Mouse (Mus musculus): ENCODE results near the gene Sox30. TPM values are rescaled to one million over a fixed set of nuclear protein-coding genes. Genes with fewer than 3 reads are reported as not detected.

The Sox30 gene
- polyA plus RNA-seq, 1 experiment from 2014 or later = 0.11 TPM

- Histone ChIP-seq H3K4me3 (ENCODE audit: low read depth, low read length) (no peak overlapping the region), H3K36me3 (ENCODE audit: control insufficient read depth, insufficient read depth, low read length) (peaks cover 26% of the 10 kb centered on the region), H3K4me2 (ENCODE audit: low read length) (no peak overlapping the region), H3K9me3 (replicated peaks; ENCODE audit: control insufficient read depth, low read length) (no peaks in the 10 kb centered on the region), H3K4me1 (ENCODE audit: control insufficient read depth, insufficient read depth, low read length) (peaks cover 15% of the 10 kb centered on the region), H3K27me3 (replicated peaks; ENCODE audit: control insufficient read depth, insufficient read depth, low read length) (no peaks in the 10 kb centered on the region), H3K9ac (ENCODE audit: low read length) (no peak overlapping the region), H3K27ac (ENCODE audit: low read depth, low read length) (no peak overlapping the region)
- ATAC-seq = no peak
- no peak for DNase-seq (ENCODE audit: low spot score)
- 71% methylated on average over 4 of the region's 4 CpGs for WGBS
Observed at GRCm38 (mm10) chr11:45946796-45947195, 33.3 kb upstream of the Sox30 start.

- H3K36me3 ChIP-seq (ENCODE audit: control insufficient read depth, insufficient read depth, low read length) = peaks cover 29% of the 10 kb centered on the region
- H3K4me2 ChIP-seq (ENCODE audit: low read length) = no peak overlapping the region
- H3K27me3 ChIP-seq (replicated peaks; ENCODE audit: control insufficient read depth, insufficient read depth, low read length) = no peaks in the 10 kb centered on the region
- H3K27ac ChIP-seq (ENCODE audit: low read depth, low read length) = no peak overlapping the region
- no peaks in the 10 kb centered on the region for H3K9me3 ChIP-seq (replicated peaks; ENCODE audit: control insufficient read depth, low read length)
- no peak for DNase-seq (ENCODE audit: low spot score)
- no peak overlapping the region for H3K9ac ChIP-seq (ENCODE audit: low read length)
- no peak for ATAC-seq
- peaks cover 15% of the 10 kb centered on the region for H3K4me1 ChIP-seq (ENCODE audit: control insufficient read depth, insufficient read depth, low read length)
- 84% methylated on average over 2 of the region's 2 CpGs for WGBS
- H3K4me3 ChIP-seq (ENCODE audit: low read depth, low read length) = no peak overlapping the region
Observed at GRCm38 (mm10) chr11:45947491-45947890, 32.6 kb upstream of the Sox30 start.

- peaks cover 12% of the 10 kb centered on the region for H3K36me3 ChIP-seq (ENCODE audit: control insufficient read depth, insufficient read depth, low read length)
- peak within 1 kb of the TSS; percentile 49 for H3K4me2 ChIP-seq (ENCODE audit: low read length)
- H3K4me1 ChIP-seq (ENCODE audit: control insufficient read depth, insufficient read depth, low read length) = peaks cover 3% of the 10 kb centered on the region
- H3K9me3 ChIP-seq (replicated peaks; ENCODE audit: control insufficient read depth, low read length) = no peaks in the 10 kb centered on the region
- no peaks in the 10 kb centered on the region for H3K27me3 ChIP-seq (replicated peaks; ENCODE audit: control insufficient read depth, insufficient read depth, low read length)
- peak within 1 kb of the TSS; percentile 50 for H3K9ac ChIP-seq (ENCODE audit: low read length)
- H3K27ac ChIP-seq (ENCODE audit: low read depth, low read length) = no peak within 1 kb of the TSS
- DNase-seq (ENCODE audit: low spot score) (peak; percentile 97), ATAC-seq (peak; percentile 99)
- H3K4me3 ChIP-seq (ENCODE audit: low read depth, low read length) = peak within 1 kb of the TSS; percentile 55
- WGBS = under 1% methylated on average over 32 of the region's 32 CpGs
Observed at GRCm38 (mm10) chr11:45955127-45955627, 24.9 kb upstream of the Sox30 start, which contains the start of gene Thg1l. Gene Thg1l (minus strand): TSS chr11:45955494.

GRCm38 (mm10) chr11:45959598-45959997 lies 20.5 kb upstream of the Sox30 start:
- DNase-seq (ENCODE audit: low spot score) (no peak), ATAC-seq (no peak)
- H3K9ac ChIP-seq (ENCODE audit: low read length) = no peak overlapping the region
- H3K9me3 ChIP-seq (replicated peaks; ENCODE audit: control insufficient read depth, low read length) = no peaks in the 10 kb centered on the region
- WGBS = 79% methylated on average over 3 of the region's 3 CpGs
- no peak overlapping the region for H3K27ac ChIP-seq (ENCODE audit: low read depth, low read length)
- H3K4me2 ChIP-seq (ENCODE audit: low read length) = no peak overlapping the region
- no peaks in the 10 kb centered on the region for H3K27me3 ChIP-seq (replicated peaks; ENCODE audit: control insufficient read depth, insufficient read depth, low read length)
- H3K4me1 ChIP-seq (ENCODE audit: control insufficient read depth, insufficient read depth, low read length) = peaks cover 3% of the 10 kb centered on the region
- H3K36me3 ChIP-seq (ENCODE audit: control insufficient read depth, insufficient read depth, low read length) = no peaks in the 10 kb centered on the region
- no peak overlapping the region for H3K4me3 ChIP-seq (ENCODE audit: low read depth, low read length)

GRCm38 (mm10) chr11:45960003-45960402 lies 20.1 kb upstream of the Sox30 start:
- Histone ChIP-seq H3K9ac (ENCODE audit: low read length) (no peak overlapping the region), H3K27me3 (replicated peaks; ENCODE audit: control insufficient read depth, insufficient read depth, low read length) (no peaks in the 10 kb centered on the region), H3K4me2 (ENCODE audit: low read length) (no peak overlapping the region), H3K36me3 (ENCODE audit: control insufficient read depth, insufficient read depth, low read length) (no peaks in the 10 kb centered on the region), H3K4me3 (ENCODE audit: low read depth, low read length) (no peak overlapping the region), H3K9me3 (replicated peaks; ENCODE audit: control insufficient read depth, low read length) (no peaks in the 10 kb centered on the region), H3K4me1 (ENCODE audit: control insufficient read depth, insufficient read depth, low read length) (no peaks in the 10 kb centered on the region), H3K27ac (ENCODE audit: low read depth, low read length) (no peak overlapping the region)
- ATAC-seq = no peak
- no peak for DNase-seq (ENCODE audit: low spot score)
- WGBS = 84% methylated on average over 5 of the region's 5 CpGs

- Histone ChIP-seq H3K27ac (ENCODE audit: low read depth, low read length) (no peak overlapping the region), H3K9ac (ENCODE audit: low read length) (no peak overlapping the region), H3K4me3 (ENCODE audit: low read depth, low read length) (no peak overlapping the region), H3K36me3 (ENCODE audit: control insufficient read depth, insufficient read depth, low read length) (no peaks in the 10 kb centered on the region), H3K9me3 (replicated peaks; ENCODE audit: control insufficient read depth, low read length) (no peaks in the 10 kb centered on the region), H3K27me3 (replicated peaks; ENCODE audit: control insufficient read depth, insufficient read depth, low read length) (no peaks in the 10 kb centered on the region), H3K4me1 (ENCODE audit: control insufficient read depth, insufficient read depth, low read length) (no peaks in the 10 kb centered on the region), H3K4me2 (ENCODE audit: low read length) (no peak overlapping the region)
- DNase-seq (ENCODE audit: low spot score) (no peak), ATAC-seq (no peak)
- WGBS = 84% methylated on average over 4 of the region's 4 CpGs
Observed at GRCm38 (mm10) chr11:45966896-45967295, 13.2 kb upstream of the Sox30 start.

- ATAC-seq (no peak), DNase-seq (ENCODE audit: low spot score) (no peak)
- 90% methylated on average over 3 of the region's 3 CpGs for WGBS
- H3K36me3 ChIP-seq (ENCODE audit: control insufficient read depth, insufficient read depth, low read length) = no peaks in the 10 kb centered on the region
- no peak overlapping the region for H3K4me2 ChIP-seq (ENCODE audit: low read length)
- no peaks in the 10 kb centered on the region for H3K9me3 ChIP-seq (replicated peaks; ENCODE audit: control insufficient read depth, low read length)
- H3K9ac ChIP-seq (ENCODE audit: low read length) = no peak overlapping the region
- no peaks in the 10 kb centered on the region for H3K27me3 ChIP-seq (replicated peaks; ENCODE audit: control insufficient read depth, insufficient read depth, low read length)
- no peak overlapping the region for H3K27ac ChIP-seq (ENCODE audit: low read depth, low read length)
- H3K4me3 ChIP-seq (ENCODE audit: low read depth, low read length) = no peak overlapping the region
- no peaks in the 10 kb centered on the region for H3K4me1 ChIP-seq (ENCODE audit: control insufficient read depth, insufficient read depth, low read length)
Observed at GRCm38 (mm10) chr11:45968466-45968865, 11.6 kb upstream of the Sox30 start.

GRCm38 (mm10) chr11:45973635-45974034 lies 6.5 kb upstream of the Sox30 start:
- no peak overlapping the region for H3K4me2 ChIP-seq (ENCODE audit: low read length)
- H3K4me3 ChIP-seq (ENCODE audit: low read depth, low read length) = no peak overlapping the region
- ATAC-seq (no peak), DNase-seq (ENCODE audit: low spot score) (no peak)
- H3K27ac ChIP-seq (ENCODE audit: low read depth, low read length) = no peak overlapping the region
- no peaks in the 10 kb centered on the region for H3K27me3 ChIP-seq (replicated peaks; ENCODE audit: control insufficient read depth, insufficient read depth, low read length)
- no peaks in the 10 kb centered on the region for H3K4me1 ChIP-seq (ENCODE audit: control insufficient read depth, insufficient read depth, low read length)
- H3K36me3 ChIP-seq (ENCODE audit: control insufficient read depth, insufficient read depth, low read length) = no peaks in the 10 kb centered on the region
- WGBS = 88% methylated on average over 5 of the region's 5 CpGs
- H3K9me3 ChIP-seq (replicated peaks; ENCODE audit: control insufficient read depth, low read length) = no peaks in the 10 kb centered on the region
- H3K9ac ChIP-seq (ENCODE audit: low read length) = no peak overlapping the region

GRCm38 (mm10) chr11:45974466-45974865 lies 5.6 kb upstream of the Sox30 start:
- Histone ChIP-seq H3K9ac (ENCODE audit: low read length) (no peak overlapping the region), H3K4me1 (ENCODE audit: control insufficient read depth, insufficient read depth, low read length) (no peaks in the 10 kb centered on the region), H3K9me3 (replicated peaks; ENCODE audit: control insufficient read depth, low read length) (no peaks in the 10 kb centered on the region), H3K4me2 (ENCODE audit: low read length) (no peak overlapping the region), H3K27ac (ENCODE audit: low read depth, low read length) (no peak overlapping the region), H3K4me3 (ENCODE audit: low read depth, low read length) (no peak overlapping the region), H3K36me3 (ENCODE audit: control insufficient read depth, insufficient read depth, low read length) (no peaks in the 10 kb centered on the region), H3K27me3 (replicated peaks; ENCODE audit: control insufficient read depth, insufficient read depth, low read length) (no peaks in the 10 kb centered on the region)
- 91% methylated on average over 8 of the region's 8 CpGs for WGBS
- ATAC-seq (no peak), DNase-seq (ENCODE audit: low spot score) (no peak)
